Comparison of ENCODE assay signal across 29 mouse cellular contexts in the genomic region with DNA sequence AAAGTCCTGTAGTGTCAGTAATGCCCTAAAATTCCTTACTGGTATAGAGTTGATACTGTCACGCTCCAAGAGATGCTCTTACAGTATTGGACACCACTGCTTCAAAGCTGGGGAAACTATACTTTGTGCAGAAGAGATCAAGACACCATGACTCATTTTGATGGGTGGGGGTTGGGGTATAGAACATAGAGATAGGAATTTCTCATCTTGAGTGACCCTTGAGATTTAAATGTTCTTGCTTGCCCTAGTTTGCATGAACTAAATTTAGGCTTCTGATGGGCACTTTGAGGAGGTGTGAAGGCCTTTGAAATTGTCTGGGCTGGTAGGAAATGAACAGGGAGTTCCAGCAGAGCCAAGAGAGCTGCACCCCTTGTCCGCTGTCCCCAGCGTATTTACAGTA. TPM values are rescaled to one million over a fixed set of nuclear protein-coding genes. Genes with fewer than 3 reads are reported as not detected.
DNase-seq lines count a peak whose midpoint lies in the region; ATAC-seq and TF ChIP-seq lines count a peak whose summit lies in the region.
"Had no signal": no experiment of that assay in that cellular context is flagged by ENCODE, and none has a peak within 500 bp of the region (broad histone marks: within the 10 kb centered on the region; RNA-seq: fewer than 3 reads in every experiment).

No protein-coding gene starts in this region.

- DNase-seq in forebrain, postnatal 0 days: no peak
- no peak for DNase-seq in heart, adult 2 months
- peak; percentile 2 for DNase-seq in layer of hippocampus, adult 9-11 months
- DNase-seq in layer of hippocampus, adult 18-20 months (ENCODE audit: low spot score in 2 of 2): no peak
- no peak for DNase-seq in neural tube, embryonic 10.5 days (ENCODE audit: extremely low spot score, low spot score)
- DNase-seq: adrenal gland, adult 8-10 months; cerebellum, adult 8-10 months; cerebellum, postnatal 25 days; heart, postnatal 4 days; kidney, postnatal 14 days; lung, embryonic 14.5 days; lung, postnatal 14 days; right cerebral cortex, postnatal 4 days; thymus, adult 18-20 months; thymus, postnatal 25 days had no signal

- 0 out of 2 replicates have a peak, but pooled peaks cover 2% of the 10 kb centered on the region for H3K36me3 ChIP-seq in forebrain, embryonic 13.5 days (ENCODE audit: poor library complexity, severe bottlenecking)
- H3K36me3 ChIP-seq in forebrain, postnatal 0 days (ENCODE audit: insufficient read depth): no peaks in the 10 kb centered on the region
- no peaks in the 10 kb centered on the region for H3K36me3 ChIP-seq in heart, embryonic 15.5 days
- H3K36me3 ChIP-seq in heart, adult 2 months (ENCODE audit: control insufficient read depth, insufficient read depth, low read length): peaks cover 6% of the 10 kb centered on the region
- no peaks in the 10 kb centered on the region for H3K36me3 ChIP-seq in neural tube, embryonic 12.5 days
- H3K36me3 ChIP-seq: embryonic facial prominence, embryonic 15.5 days; forebrain, embryonic 12.5 days; limb, embryonic 12.5 days; midbrain, embryonic 15.5 days had no signal

- intact Hi-C loops in heart, adult 2 months (cut with DNase I): no loop called here

- TF ChIP-seq CTCF in forebrain, postnatal 0 days (IDR thresholded peaks at IDR 0.05; ENCODE audit: low read depth): no peak
- TF ChIP-seq CTCF in heart, adult 2 months (IDR thresholded peaks at IDR 0.05): no peak

- ATAC-seq in forebrain, embryonic 13.5 days: no peak
- ATAC-seq in forebrain, postnatal 0 days: no peak
- ATAC-seq in heart, embryonic 15.5 days (replicated peaks; ENCODE audit: insufficient number of reproducible peaks, insufficient read depth, low FRiP score, low read depth): no peak
- ATAC-seq in neural tube, embryonic 12.5 days (ENCODE audit: low FRiP score, low read depth): no peak
- ATAC-seq: intestine, postnatal 0 days; midbrain, embryonic 15.5 days had no signal

- H3K9me3 ChIP-seq in forebrain, embryonic 13.5 days (replicated peaks): no peaks in the 10 kb centered on the region
- no peaks in the 10 kb centered on the region for H3K9me3 ChIP-seq in forebrain, postnatal 0 days (ENCODE audit: low read length)
- H3K9me3 ChIP-seq in heart, embryonic 15.5 days (replicated peaks): no peaks in the 10 kb centered on the region
- no peaks in the 10 kb centered on the region for H3K9me3 ChIP-seq in neural tube, embryonic 12.5 days
- H3K9me3 ChIP-seq: embryonic facial prominence, embryonic 10.5 days; embryonic facial prominence, embryonic 15.5 days; forebrain, embryonic 12.5 days; G1E; limb, embryonic 12.5 days; liver, embryonic 15.5 days; midbrain, embryonic 15.5 days had no signal

- 79% methylated on average over 3 of the region's 3 CpGs for WGBS in forebrain, embryonic 13.5 days
- 83% methylated on average over 3 of the region's 3 CpGs for WGBS in forebrain, postnatal 0 days
- 51% methylated on average over 3 of the region's 3 CpGs for WGBS in heart, embryonic 15.5 days
- 87% methylated on average over 3 of the region's 3 CpGs for WGBS in heart, adult 2 months
- 78% methylated on average over 3 of the region's 3 CpGs for WGBS in neural tube, embryonic 12.5 days

- no peak overlapping the region for H3K9ac ChIP-seq in forebrain, embryonic 13.5 days
- H3K9ac ChIP-seq in forebrain, postnatal 0 days: no peak overlapping the region
- no peak overlapping the region for H3K9ac ChIP-seq in heart, embryonic 15.5 days
- no peak overlapping the region for H3K9ac ChIP-seq in heart, adult 2 months (ENCODE audit: low read depth, low read length)
- no peak overlapping the region for H3K9ac ChIP-seq in neural tube, embryonic 12.5 days
- H3K9ac ChIP-seq: embryonic facial prominence, embryonic 15.5 days; forebrain, embryonic 12.5 days; limb, embryonic 12.5 days; liver, embryonic 15.5 days; lung, embryonic 14.5 days; midbrain, embryonic 15.5 days had no signal

- H3K4me3 ChIP-seq in forebrain, embryonic 13.5 days: no peak overlapping the region
- no peak overlapping the region for H3K4me3 ChIP-seq in forebrain, postnatal 0 days (ENCODE audit: low read depth, low read length)
- no peak overlapping the region for H3K4me3 ChIP-seq in heart, embryonic 15.5 days
- no peak overlapping the region for H3K4me3 ChIP-seq in heart, adult 2 months
- H3K4me3 ChIP-seq in neural tube, embryonic 12.5 days: no peak overlapping the region
- H3K4me3 ChIP-seq: embryonic facial prominence, embryonic 10.5 days; embryonic facial prominence, embryonic 15.5 days; forebrain, embryonic 12.5 days; limb, embryonic 12.5 days; liver, embryonic 15.5 days; midbrain, embryonic 15.5 days; myocyte had no signal

- TF ChIP-seq EP300 in heart, adult 2 months (IDR thresholded peaks at IDR 0.05; ENCODE audit: insufficient read depth, low read depth, low read length): no peak

- peaks cover 14% of the 10 kb centered on the region for H3K79me2 ChIP-seq in heart, adult 2 months (replicated peaks; ENCODE audit: control insufficient read depth, insufficient read depth, low read length)

- H3K4me1 ChIP-seq in forebrain, embryonic 13.5 days: peaks cover 73% of the 10 kb centered on the region
- peaks cover 13% of the 10 kb centered on the region for H3K4me1 ChIP-seq in forebrain, postnatal 0 days (ENCODE audit: insufficient read depth)
- H3K4me1 ChIP-seq in heart, embryonic 15.5 days (replicated peaks): peaks cover 67% of the 10 kb centered on the region
- H3K4me1 ChIP-seq in heart, adult 2 months (ENCODE audit: control insufficient read depth, insufficient read depth, low read length): peaks cover 21% of the 10 kb centered on the region
- peaks cover 60% of the 10 kb centered on the region for H3K4me1 ChIP-seq in neural tube, embryonic 12.5 days

- TF ChIP-seq POLR2A in heart, adult 2 months (IDR thresholded peaks at IDR 0.05; ENCODE audit: insufficient read depth, low read depth, low read length): no peak

- no peak overlapping the region for H3K27ac ChIP-seq in forebrain, embryonic 13.5 days
- H3K27ac ChIP-seq in forebrain, postnatal 0 days (ENCODE audit: low read depth, low read length): no peak overlapping the region
- H3K27ac ChIP-seq in heart, embryonic 15.5 days: peak overlapping the region; percentile 24; the same call in 1 of the 2 replicates
- H3K27ac ChIP-seq in heart, adult 2 months: no peak overlapping the region
- no peak overlapping the region for H3K27ac ChIP-seq in neural tube, embryonic 12.5 days
- H3K27ac ChIP-seq: embryonic facial prominence, embryonic 10.5 days; embryonic facial prominence, embryonic 15.5 days; forebrain, embryonic 12.5 days; left cerebral cortex, adult 2 months; limb, embryonic 12.5 days; liver, embryonic 15.5 days; midbrain, embryonic 15.5 days; stomach, postnatal 0 days had no signal

- H3K4me2 ChIP-seq in forebrain, embryonic 13.5 days: peak overlapping the region; percentile 19; the same call in 1 of the 2 replicates
- no peak overlapping the region for H3K4me2 ChIP-seq in forebrain, postnatal 0 days (ENCODE audit: low read depth)
- H3K4me2 ChIP-seq in heart, embryonic 15.5 days: no peak overlapping the region; the same call in 1 of the 2 replicates
- 0 out of 2 replicates have a peak overlapping the region, but pooled peaks have one; percentile 12 for H3K4me2 ChIP-seq in neural tube, embryonic 12.5 days (replicated peaks)
- H3K4me2 ChIP-seq: embryonic facial prominence, embryonic 15.5 days; forebrain, embryonic 12.5 days; limb, embryonic 12.5 days; liver, embryonic 15.5 days; lung, embryonic 14.5 days; midbrain, embryonic 15.5 days had no signal

- H3K27me3 ChIP-seq in forebrain, embryonic 13.5 days: no peaks in the 10 kb centered on the region
- no peaks in the 10 kb centered on the region for H3K27me3 ChIP-seq in forebrain, postnatal 0 days (ENCODE audit: insufficient read depth, low read length)
- H3K27me3 ChIP-seq in heart, embryonic 15.5 days: no peaks in the 10 kb centered on the region
- no peaks in the 10 kb centered on the region for H3K27me3 ChIP-seq in heart, adult 2 months (ENCODE audit: control insufficient read depth, insufficient read depth, low read length)
- no peaks in the 10 kb centered on the region for H3K27me3 ChIP-seq in neural tube, embryonic 12.5 days (replicated peaks)
- H3K27me3 ChIP-seq: embryonic facial prominence, embryonic 15.5 days; forebrain, embryonic 12.5 days; limb, embryonic 12.5 days; liver, embryonic 15.5 days; midbrain, embryonic 15.5 days had no signal

RNA-seq across cellular contexts. Expression of gene Ptpn1, which starts 4.1 kb away (rescaled TPM):
- polyA plus RNA-seq in forebrain, embryonic 13.5 days (2015; fragmentation: Nextera tagmentation; extraction: Ambion mirVana): 94.4 and 104 TPM in 2 replicates
- 34.8 and 47.0 TPM in 2 replicates for total RNA-seq in forebrain, postnatal 0 days (2014; rRNA removed)
- polyA plus RNA-seq in forebrain, postnatal 0 days (2015; fragmentation: Nextera tagmentation; extraction: Ambion mirVana): 70.6 and 75.4 TPM in 2 replicates
- 44.8 and 45.1 TPM in 2 replicates for polyA plus RNA-seq in heart, embryonic 15.5 days (2015; fragmentation: Nextera tagmentation; extraction: Ambion mirVana)
- total RNA-seq in heart, adult 2 months (2021): 10 to 100 TPM; 21.4 to 23.2 TPM
- 15.7 and 17.6 TPM in 2 replicates for polyA plus RNA-seq in heart, adult 2 months (2012; rRNA removed)
- total RNA-seq in layer of hippocampus, adult 18-20 months (2021): 10 to 100 TPM; 64.8 to 68.8 TPM
- 118 and 130 TPM in 2 replicates for polyA plus RNA-seq in neural tube, embryonic 12.5 days (2016; fragmentation: Nextera tagmentation; extraction: Ambion mirVana)

Comparison
In these comparisons a context has a peak if more than half of its experiments do, and no peak if none do; other contexts are left out.
1. H3K4me2 ChIP-seq: peak in forebrain, embryonic 13.5 days (single experiment) and neural tube, embryonic 12.5 days (single experiment); none in forebrain, postnatal 0 days (single experiment) and heart, embryonic 15.5 days (single experiment).